ENCODE assay signal across 8 mouse cellular contexts in genomic region chr10:99204553-99204952, GRCm38 (mm10). TPM values are rescaled to one million over a fixed set of nuclear protein-coding genes. Genes with fewer than 3 reads are reported as not detected.
DNase-seq lines count a peak whose midpoint lies in the region; ATAC-seq and TF ChIP-seq lines count a peak whose summit lies in the region.

No protein-coding gene starts in this region.

- no peak overlapping the region; the same call in 1 of the 2 replicates for H3K27ac ChIP-seq in embryonic fibroblast, embryonic 13.5 days (ENCODE audit: insufficient read depth, low read length)
- peak overlapping the region; percentile 84 for H3K27ac ChIP-seq in lung, embryonic 14.5 days (ENCODE audit: low read depth)
- no peak overlapping the region for H3K27ac ChIP-seq in neural tube, embryonic 15.5 days (replicated peaks)

- TF ChIP-seq POLR2A in embryonic fibroblast, embryonic 13.5 days (IDR thresholded peaks at IDR 0.05; ENCODE audit: low read depth, low read length): peak; percentile 43

- 6% methylated on average over 11 of the region's 11 CpGs for WGBS in lung, embryonic 14.5 days
- WGBS in neural tube, embryonic 15.5 days: 16% methylated on average over 11 of the region's 11 CpGs

- peak overlapping the region; percentile 42 for H3K9ac ChIP-seq in lung, embryonic 14.5 days
- no peak overlapping the region for H3K9ac ChIP-seq in neural tube, embryonic 15.5 days (replicated peaks)

- no peak for TF ChIP-seq CTCF in embryonic fibroblast, embryonic 13.5 days (IDR thresholded peaks at IDR 0.05; ENCODE audit: borderline replicate concordance, insufficient read depth, low read length)
- TF ChIP-seq CTCF in lung, embryonic 14.5 days (IDR thresholded peaks at IDR 0.05; ENCODE audit: low read depth): no peak

- no peaks in the 10 kb centered on the region for H3K9me3 ChIP-seq in lung, embryonic 14.5 days (ENCODE audit: low read depth, low read length)
- H3K9me3 ChIP-seq in neural tube, embryonic 15.5 days (replicated peaks): no peaks in the 10 kb centered on the region

- DNase-seq in heart, adult 11 months: peak; percentile 94
- no peak for DNase-seq in heart, postnatal 36 days
- peak; percentile 67 for DNase-seq in lung, embryonic 14.5 days
- no peak for DNase-seq in gastrocnemius, postnatal 14 days
- DNase-seq in cerebellum, adult 11 months: no peak

- H3K4me3 ChIP-seq in embryonic fibroblast, embryonic 13.5 days (ENCODE audit: insufficient read depth, low read length): 0 out of 2 replicates have a peak overlapping the region, but pooled peaks have one; percentile 14
- H3K4me3 ChIP-seq in lung, embryonic 14.5 days (ENCODE audit: low read depth, low read length): peak overlapping the region; percentile 22
- no peak overlapping the region for H3K4me3 ChIP-seq in neural tube, embryonic 15.5 days (replicated peaks)

- H3K4me1 ChIP-seq in embryonic fibroblast, embryonic 13.5 days (ENCODE audit: control insufficient read depth, insufficient read depth, low read length): peaks cover 3% of the 10 kb centered on the region
- peaks cover 14% of the 10 kb centered on the region for H3K4me1 ChIP-seq in lung, embryonic 14.5 days (ENCODE audit: insufficient read depth)
- peaks cover 15% of the 10 kb centered on the region for H3K4me1 ChIP-seq in neural tube, embryonic 15.5 days

- ATAC-seq in inflammation-experienced regulatory T-cells, adult 6 months: peak; percentile 98
- peak; percentile 36; the same call in 1 of the 2 replicates for ATAC-seq in lung, embryonic 14.5 days (ENCODE audit: insufficient read depth)
- no peak for ATAC-seq in neural tube, embryonic 15.5 days (ENCODE audit: low FRiP score)

- no peaks in the 10 kb centered on the region for H3K27me3 ChIP-seq in lung, embryonic 14.5 days (ENCODE audit: insufficient read depth, low read length)
- H3K27me3 ChIP-seq in neural tube, embryonic 15.5 days (replicated peaks): no peaks in the 10 kb centered on the region

- H3K36me3 ChIP-seq in lung, embryonic 14.5 days (ENCODE audit: insufficient read depth): no peaks in the 10 kb centered on the region
- H3K36me3 ChIP-seq in neural tube, embryonic 15.5 days: no peaks in the 10 kb centered on the region

- peak overlapping the region; percentile 60 for H3K4me2 ChIP-seq in lung, embryonic 14.5 days
- H3K4me2 ChIP-seq in neural tube, embryonic 15.5 days: peak overlapping the region; percentile 50

- intact Hi-C loops in heart, postnatal 36 days (cut with DNase I): loop anchor here (2.0 kb wide), 1 partner anchor 56 kb away; no protein-coding TSS in a partner anchor
- intact Hi-C loops in gastrocnemius, postnatal 14 days (cut with DNase I; ENCODE audit: low total_unique reads): no loop called here

RNA-seq across cellular contexts. Expression of gene Dusp6, which starts 58.5 kb away (rescaled TPM):
- 10 to 100 TPM; 16.2 to 21.7 TPM for total RNA-seq in heart, postnatal 36 days (2021)
- 23.2 and 41.3 TPM in 2 replicates for polyA plus RNA-seq in embryonic fibroblast, embryonic 13.5 days (2011; ENCODE audit: insufficient read length, low read depth, missing spikeins)
- polyA plus RNA-seq in inflammation-experienced regulatory T-cells, adult 6 months (2017; shearing (Covaris generic)): 10 to 100 TPM; 32.8 to 52.8 (median 41.2) TPM
- 73.4 and 76.8 TPM in 2 replicates for polyA plus RNA-seq in lung, embryonic 14.5 days (2014; fragmentation: Nextera tagmentation; extraction: Ambion mirVana)
- 28.2 and 31.5 TPM in 2 replicates for polyA plus RNA-seq in neural tube, embryonic 15.5 days (2015; fragmentation: Nextera tagmentation; extraction: Ambion mirVana)
- total RNA-seq in gastrocnemius, postnatal 14 days (2021): 10 to 100 TPM; 26.7 to 27.7 TPM

Comparison
In these comparisons a context has a peak if more than half of its experiments do, and no peak if none do; other contexts are left out.
1. DNase-seq: peak in heart, adult 11 months (single experiment) and lung, embryonic 14.5 days (single experiment); none in heart, postnatal 36 days (0 of 2), gastrocnemius, postnatal 14 days (single experiment) and cerebellum, adult 11 months (single experiment).